In the genomic region with DNA sequence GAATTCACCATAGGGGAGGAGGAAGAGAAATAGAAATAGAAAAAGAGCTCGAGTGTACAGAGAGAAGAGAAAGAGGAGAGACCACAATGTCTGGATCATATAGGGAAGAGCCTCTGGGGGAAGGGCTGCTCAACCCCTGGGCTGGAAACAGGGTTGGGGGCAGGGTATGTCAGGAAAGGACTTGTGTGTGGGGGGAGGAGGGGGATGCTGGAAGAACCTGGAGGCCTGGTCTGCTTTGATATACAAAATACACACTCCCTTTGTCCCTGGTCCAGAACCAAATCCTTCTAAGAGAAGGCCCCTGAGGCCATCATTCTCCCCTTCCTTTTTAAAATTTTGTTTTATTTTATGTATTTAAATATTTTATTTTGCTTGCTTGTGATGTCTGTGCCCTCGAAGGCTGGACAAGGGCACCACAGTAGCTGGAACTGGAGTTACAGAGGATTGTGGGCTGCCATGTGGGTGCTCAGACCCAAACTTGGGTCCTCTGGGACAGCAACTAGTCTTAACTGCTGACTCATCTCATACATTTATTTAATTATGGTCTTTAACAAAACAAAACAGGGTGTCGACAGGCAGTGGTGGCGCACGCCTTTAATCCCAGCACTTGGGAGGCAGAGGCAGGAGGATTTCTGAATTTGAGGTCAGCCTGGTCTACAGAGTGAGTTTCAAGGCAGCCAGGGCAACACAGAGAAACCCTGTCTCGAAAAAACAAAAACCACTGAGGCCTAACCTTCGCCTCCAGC, we compare ENCODE assay signal across 8 mouse cellular contexts. TPM values are rescaled to one million over a fixed set of nuclear protein-coding genes. Genes with fewer than 3 reads are reported as not detected.
DNase-seq lines count a peak whose midpoint lies in the region; ATAC-seq and TF ChIP-seq lines count a peak whose summit lies in the region.

No protein-coding gene starts in this region.

- no peaks in the 10 kb centered on the region for H3K9me3 ChIP-seq in heart, embryonic 14.5 days (ENCODE audit: control insufficient read depth, low read length)
- no peaks in the 10 kb centered on the region for H3K9me3 ChIP-seq in hindbrain, embryonic 14.5 days (ENCODE audit: control insufficient read depth, low read length)
- no peaks in the 10 kb centered on the region for H3K9me3 ChIP-seq in midbrain, embryonic 12.5 days

- no peak for ATAC-seq in heart, embryonic 14.5 days (ENCODE audit: insufficient number of reproducible peaks, insufficient read depth, low FRiP score, low read depth)
- no peak for ATAC-seq in hindbrain, embryonic 14.5 days (ENCODE audit: low FRiP score)
- ATAC-seq in midbrain, embryonic 12.5 days (ENCODE audit: low FRiP score, low read depth), result no peak

- intact Hi-C loops in heart, postnatal 14 days (cut with DNase I), result loop anchor here (2.0 to 10.0 kb wide), 2 partner anchors 74 to 272 kb away; no protein-coding TSS in a partner anchor
- intact Hi-C loops in left cerebral cortex, postnatal 10 days (cut with DNase I), result loop anchor here (5.0 kb wide), 1 partner anchor 69 kb away; no protein-coding TSS in a partner anchor

- TF ChIP-seq CTCF in kidney, adult 2 months (conservative IDR thresholded peaks at IDR 0.05; ENCODE audit: insufficient read depth, insufficient read length, low read depth, low read length), result no peak

- no peak for DNase-seq in heart, postnatal 14 days
- DNase-seq in ZHBTc4 (ENCODE audit: low read depth, low spot score), result peak; percentile 74
- no peak for DNase-seq in hindbrain, embryonic 14.5 days (ENCODE audit: low spot score)
- no peak for DNase-seq in left cerebral cortex, postnatal 10 days (ENCODE audit: extremely low spot score in 1 of 2, low spot score in 2 of 2)
- no peak for DNase-seq in kidney, adult 2 months
- DNase-seq in layer of hippocampus, postnatal 25 days (ENCODE audit: extremely low spot score in 1 of 2, low spot score in 1 of 2), result no peak

- no peaks in the 10 kb centered on the region for H3K27me3 ChIP-seq in heart, embryonic 14.5 days (ENCODE audit: control insufficient read depth, insufficient read depth, low read length)
- no peaks in the 10 kb centered on the region for H3K27me3 ChIP-seq in hindbrain, embryonic 14.5 days (ENCODE audit: control insufficient read depth, insufficient read depth, low read length)
- H3K27me3 ChIP-seq in midbrain, embryonic 12.5 days, result no peaks in the 10 kb centered on the region
- H3K27me3 ChIP-seq in kidney, adult 2 months (replicated peaks; ENCODE audit: control insufficient read depth, insufficient read depth, low read length), result no peaks in the 10 kb centered on the region

- no peak for TF ChIP-seq POLR2A in kidney, adult 2 months (IDR thresholded peaks at IDR 0.05; ENCODE audit: low read depth, low read length)

- H3K4me2 ChIP-seq in heart, embryonic 14.5 days (ENCODE audit: low read length), result peak overlapping the region; percentile 99
- peak overlapping the region; percentile 89 for H3K4me2 ChIP-seq in hindbrain, embryonic 14.5 days (replicated peaks)
- peak overlapping the region; percentile 96; the same call in 1 of the 2 replicates for H3K4me2 ChIP-seq in midbrain, embryonic 12.5 days (replicated peaks)

- H3K9ac ChIP-seq in heart, embryonic 14.5 days (ENCODE audit: low read length), result peak overlapping the region; percentile 85; the same call in 1 of the 2 replicates
- H3K9ac ChIP-seq in hindbrain, embryonic 14.5 days, result peak overlapping the region; percentile 74; the same call in 1 of the 2 replicates
- no peak overlapping the region for H3K9ac ChIP-seq in midbrain, embryonic 12.5 days (replicated peaks)

- H3K27ac ChIP-seq in heart, embryonic 14.5 days (replicated peaks in 1 of 2; ENCODE audit: control insufficient read depth in 1 of 2, insufficient read depth in 1 of 2, low read depth in 2 of 2, low read length in 2 of 2), result peak overlapping the region in 1 of 2 experiments; percentile 94; a peak in 2 of 4 replicates
- H3K27ac ChIP-seq in hindbrain, embryonic 14.5 days, result no peak overlapping the region; the same call in 1 of the 2 replicates
- no peak overlapping the region for H3K27ac ChIP-seq in midbrain, embryonic 12.5 days (replicated peaks)
- H3K27ac ChIP-seq in kidney, adult 2 months (ENCODE audit: insufficient read depth, low read depth, low read length), result no peak overlapping the region

- WGBS in heart, embryonic 14.5 days, result 88% methylated on average over 7 of the region's 7 CpGs
- 86% methylated on average over 7 of the region's 7 CpGs for WGBS in hindbrain, embryonic 14.5 days
- 85% methylated on average over 7 of the region's 7 CpGs for WGBS in midbrain, embryonic 12.5 days
- 83% methylated on average over 7 of the region's 7 CpGs for WGBS in kidney, adult 2 months

- H3K4me3 ChIP-seq in heart, embryonic 14.5 days (ENCODE audit: control insufficient read depth in 1 of 2, insufficient read depth in 1 of 2, low read depth in 1 of 2, low read length in 2 of 2), result no peak overlapping the region
- peak overlapping the region; percentile 65 for H3K4me3 ChIP-seq in hindbrain, embryonic 14.5 days (replicated peaks; ENCODE audit: low read length)
- peak overlapping the region; percentile 64; the same call in 1 of the 2 replicates for H3K4me3 ChIP-seq in midbrain, embryonic 12.5 days
- no peak overlapping the region; the same call in 1 of the 2 replicates for H3K4me3 ChIP-seq in kidney, adult 2 months (ENCODE audit: insufficient read depth, low read depth, low read length)

- peaks cover 42% of the 10 kb centered on the region for H3K36me3 ChIP-seq in heart, embryonic 14.5 days (ENCODE audit: control insufficient read depth, insufficient read depth, low read length)
- peaks cover 35% of the 10 kb centered on the region for H3K36me3 ChIP-seq in hindbrain, embryonic 14.5 days (replicated peaks; ENCODE audit: control insufficient read depth, insufficient read depth)
- H3K36me3 ChIP-seq in midbrain, embryonic 12.5 days, result peaks cover 31% of the 10 kb centered on the region
- no peaks in the 10 kb centered on the region for H3K36me3 ChIP-seq in kidney, adult 2 months (ENCODE audit: control insufficient read depth, insufficient read depth, low read length)

- H3K4me1 ChIP-seq in heart, embryonic 14.5 days (ENCODE audit: control insufficient read depth in 2 of 2, insufficient read depth in 2 of 2, low read length in 2 of 2), result peaks cover 2 to 14% of the 10 kb centered on the region in 2 experiments; a peak in 3 of 4 replicates
- peaks cover 9% of the 10 kb centered on the region; the same call in 1 of the 2 replicates for H3K4me1 ChIP-seq in hindbrain, embryonic 14.5 days (replicated peaks; ENCODE audit: control insufficient read depth, insufficient read depth, low read length)
- H3K4me1 ChIP-seq in midbrain, embryonic 12.5 days, result peaks cover 19% of the 10 kb centered on the region
- H3K4me1 ChIP-seq in kidney, adult 2 months (ENCODE audit: control insufficient read depth, insufficient read depth, low read length), result 0 out of 2 replicates have a peak, but pooled peaks cover 4% of the 10 kb centered on the region

RNA-seq across cellular contexts. Expression of a gene that starts 1.3 kb away (rescaled TPM):
- 9.1 and 9.8 TPM in 2 replicates for polyA plus RNA-seq in heart, embryonic 14.5 days (2014; fragmentation: Nextera tagmentation; extraction: Ambion mirVana)
- 1 to 10 TPM; 2.0 to 2.3 TPM for total RNA-seq in heart, postnatal 14 days (2021)
- polyA plus RNA-seq in hindbrain, embryonic 14.5 days (2014; fragmentation: Nextera tagmentation; extraction: Ambion mirVana), result 6.2 and 7.1 TPM in 2 replicates
- polyA plus RNA-seq in midbrain, embryonic 12.5 days (2016; fragmentation: Nextera tagmentation; extraction: Ambion mirVana), result 8.9 and 12.7 TPM in 2 replicates
- 1 to 10 TPM; 5.1 to 6.2 TPM for total RNA-seq in left cerebral cortex, postnatal 10 days (2021)
- polyA plus RNA-seq in kidney, adult 2 months (2012; rRNA removed), result 8.4 and 9.6 TPM in 2 replicates
- total RNA-seq in layer of hippocampus, postnatal 25 days (2021), result 1 to 10 TPM; 3.8 to 4.2 TPM

RNA-seq across cellular contexts. Expression of a gene that starts 3.5 kb away (rescaled TPM):
- 28.3 and 34.1 TPM in 2 replicates for polyA plus RNA-seq in heart, embryonic 14.5 days (2014; fragmentation: Nextera tagmentation; extraction: Ambion mirVana)
- 10 to 100 TPM; 24.1 to 26.9 TPM for total RNA-seq in heart, postnatal 14 days (2021)
- polyA plus RNA-seq in hindbrain, embryonic 14.5 days (2014; fragmentation: Nextera tagmentation; extraction: Ambion mirVana), result 5.4 and 6.5 TPM in 2 replicates
- polyA plus RNA-seq in midbrain, embryonic 12.5 days (2016; fragmentation: Nextera tagmentation; extraction: Ambion mirVana), result 40.2 and 41.6 TPM in 2 replicates
- 1 to 10 TPM; 5.6 to 6.1 TPM for total RNA-seq in left cerebral cortex, postnatal 10 days (2021)
- polyA plus RNA-seq in kidney, adult 2 months (2012; rRNA removed), result 2.6 and 3.7 TPM in 2 replicates
- 1 to 10 TPM; 3.4 to 3.5 TPM for total RNA-seq in layer of hippocampus, postnatal 25 days (2021)

RNA-seq across cellular contexts. Expression of a gene that starts 19.7 kb away (rescaled TPM):
- 12.1 and 13.7 TPM in 2 replicates for polyA plus RNA-seq in heart, embryonic 14.5 days (2014; fragmentation: Nextera tagmentation; extraction: Ambion mirVana)
- 100 to 1,000 TPM; 184 to 195 TPM for total RNA-seq in heart, postnatal 14 days (2021)
- 3.6 and 3.7 TPM in 2 replicates for polyA plus RNA-seq in hindbrain, embryonic 14.5 days (2014; fragmentation: Nextera tagmentation; extraction: Ambion mirVana)
- polyA plus RNA-seq in midbrain, embryonic 12.5 days (2016; fragmentation: Nextera tagmentation; extraction: Ambion mirVana), result 2.5 and 3.1 TPM in 2 replicates
- total RNA-seq in left cerebral cortex, postnatal 10 days (2021), result 1 to 10 TPM; 2.9 to 5.5 TPM
- polyA plus RNA-seq in kidney, adult 2 months (2012; rRNA removed), result 34.5 and 36.6 TPM in 2 replicates
- total RNA-seq in layer of hippocampus, postnatal 25 days (2021), result 1 to 10 TPM; 6.1 to 6.5 TPM

RNA-seq across cellular contexts. Expression of a gene that starts 35.3 kb away (rescaled TPM):
- polyA plus RNA-seq in heart, embryonic 14.5 days (2014; fragmentation: Nextera tagmentation; extraction: Ambion mirVana), result 0.11 TPM in 1 of 2 replicates, not detected in the other
- total RNA-seq in heart, postnatal 14 days (2021), result under 1 TPM in 1 of 2 experiments, not detected in 1; 0.19 TPM
- 83.0 and 87.8 TPM in 2 replicates for polyA plus RNA-seq in hindbrain, embryonic 14.5 days (2014; fragmentation: Nextera tagmentation; extraction: Ambion mirVana)
- 47.6 and 51.7 TPM in 2 replicates for polyA plus RNA-seq in midbrain, embryonic 12.5 days (2016; fragmentation: Nextera tagmentation; extraction: Ambion mirVana)
- total RNA-seq in left cerebral cortex, postnatal 10 days (2021), result 100 to 1,000 TPM; 151 to 157 TPM
- polyA plus RNA-seq in kidney, adult 2 months (2012; rRNA removed), result 0.34 and 0.45 TPM in 2 replicates
- 100 to 1,000 TPM; 169 to 187 TPM for total RNA-seq in layer of hippocampus, postnatal 25 days (2021)

Comparison
In these comparisons a context has a peak if more than half of its experiments do, and no peak if none do; other contexts are left out.
1. H3K4me3 ChIP-seq: peak in hindbrain, embryonic 14.5 days (single experiment) and midbrain, embryonic 12.5 days (single experiment); none in heart, embryonic 14.5 days (0 of 2) and kidney, adult 2 months (single experiment).
2. Peak in every context shown above with its lines, with median percentiles within 50 percentile points of each other: H3K4me2 ChIP-seq.